In genomic region chr4:95795283-95795682, GRCm38 (mm10) we compare ENCODE assay signal across 28 mouse cellular contexts.
DNase-seq lines count a peak whose midpoint lies in the region; ATAC-seq and TF ChIP-seq lines count a peak whose summit lies in the region.
"Had no signal": no experiment of that assay in that cellular context is flagged by ENCODE, and none has a peak within 500 bp of the region (broad histone marks: within the 10 kb centered on the region; RNA-seq: fewer than 3 reads in every experiment).

No protein-coding gene starts in this region.

- no peaks in the 10 kb centered on the region for H3K36me3 ChIP-seq in intestine, embryonic 14.5 days (ENCODE audit: control insufficient read depth, insufficient read depth, low read length)
- H3K36me3 ChIP-seq in intestine, embryonic 15.5 days = no peaks in the 10 kb centered on the region
- no peaks in the 10 kb centered on the region for H3K36me3 ChIP-seq in lung, postnatal 0 days (ENCODE audit: insufficient read depth, low read length)
- no peaks in the 10 kb centered on the region for H3K36me3 ChIP-seq in intestine, postnatal 0 days (ENCODE audit: control insufficient read depth, insufficient read depth)
- H3K36me3 ChIP-seq: embryonic facial prominence, embryonic 10.5 days; embryonic facial prominence, embryonic 15.5 days; forebrain, embryonic 12.5 days; heart, embryonic 13.5 days; hindbrain, embryonic 10.5 days; limb, embryonic 13.5 days; neural tube, embryonic 13.5 days; stomach, embryonic 15.5 days had no signal

- no peak for TF ChIP-seq CTCF in lung, postnatal 0 days (IDR thresholded peaks at IDR 0.05)
- TF ChIP-seq CTCF in lung, adult 2 months (IDR thresholded peaks at IDR 0.05; ENCODE audit: insufficient read depth, low read length) = no peak
- no peak for TF ChIP-seq CTCF in intestine, postnatal 0 days (IDR thresholded peaks at IDR 0.05; ENCODE audit: low read depth)

- no peak for DNase-seq in intestine, embryonic 14.5 days (ENCODE audit: low spot score)
- DNase-seq in lung, postnatal 0 days (ENCODE audit: low spot score) = peak; percentile 6
- DNase-seq in lung, adult 2 months = no peak
- DNase-seq in left cerebral cortex, postnatal 25 days (ENCODE audit: low spot score in 2 of 2) = no peak
- no peak for DNase-seq in layer of hippocampus, adult 18-20 months (ENCODE audit: low spot score in 2 of 2)
- DNase-seq: adrenal gland, postnatal 10 days; cerebellum, adult 8-10 months; cerebellum, postnatal 25 days; forebrain, postnatal 0 days; lung, adult 18-20 months; lung, postnatal 14 days; right cerebral cortex, postnatal 14 days; thymus, postnatal 14 days had no signal

- H3K4me3 ChIP-seq in intestine, embryonic 14.5 days (ENCODE audit: low read depth, low read length) = no peak overlapping the region
- H3K4me3 ChIP-seq in intestine, embryonic 15.5 days (replicated peaks) = no peak overlapping the region
- no peak overlapping the region for H3K4me3 ChIP-seq in lung, postnatal 0 days (ENCODE audit: low read depth, low read length)
- H3K4me3 ChIP-seq in lung, adult 2 months (replicated peaks; ENCODE audit: extremely low read depth, low read depth, low read length) = no peak overlapping the region
- H3K4me3 ChIP-seq in intestine, postnatal 0 days (ENCODE audit: low read depth, low read length) = no peak overlapping the region
- H3K4me3 ChIP-seq: embryonic facial prominence, embryonic 10.5 days; embryonic facial prominence, embryonic 15.5 days; forebrain, embryonic 12.5 days; heart, embryonic 13.5 days; hindbrain, embryonic 10.5 days; layer of hippocampus, adult 2 months; left cerebral cortex, adult 2 months; limb, embryonic 13.5 days; neural tube, embryonic 13.5 days; stomach, embryonic 15.5 days had no signal

- H3K9me3 ChIP-seq in intestine, embryonic 14.5 days (ENCODE audit: control insufficient read depth, low read length) = no peaks in the 10 kb centered on the region
- no peaks in the 10 kb centered on the region for H3K9me3 ChIP-seq in intestine, embryonic 15.5 days
- no peaks in the 10 kb centered on the region for H3K9me3 ChIP-seq in lung, postnatal 0 days (ENCODE audit: low read length)
- no peaks in the 10 kb centered on the region for H3K9me3 ChIP-seq in intestine, postnatal 0 days (ENCODE audit: control insufficient read depth)
- H3K9me3 ChIP-seq: embryonic facial prominence, embryonic 10.5 days; embryonic facial prominence, embryonic 15.5 days; forebrain, embryonic 12.5 days; heart, embryonic 13.5 days; hindbrain, embryonic 10.5 days; limb, embryonic 13.5 days; neural tube, embryonic 13.5 days; stomach, embryonic 15.5 days had no signal

- intact Hi-C loops in left cerebral cortex, postnatal 25 days (cut with DNase I) = no loop called here

- ATAC-seq in intestine, embryonic 14.5 days (replicated peaks; ENCODE audit: low FRiP score, low TSS enrichment, low read depth) = no peak
- ATAC-seq in intestine, embryonic 15.5 days = no peak
- ATAC-seq in lung, postnatal 0 days = no peak
- ATAC-seq in intestine, postnatal 0 days = no peak
- ATAC-seq: CD4-positive, CD25-positive, alpha-beta regulatory T cell, adult 4 months; forebrain, postnatal 0 days; hindbrain, embryonic 16.5 days had no signal

- H3K9ac ChIP-seq in intestine, embryonic 14.5 days (ENCODE audit: low read length) = no peak overlapping the region
- no peak overlapping the region for H3K9ac ChIP-seq in intestine, embryonic 15.5 days
- H3K9ac ChIP-seq in lung, postnatal 0 days (replicated peaks; ENCODE audit: low read depth) = no peak overlapping the region
- H3K9ac ChIP-seq in intestine, postnatal 0 days (ENCODE audit: low read depth, low read length) = no peak overlapping the region
- H3K9ac ChIP-seq: embryonic facial prominence, embryonic 15.5 days; forebrain, embryonic 12.5 days; forebrain, postnatal 0 days; limb, embryonic 13.5 days; neural tube, embryonic 13.5 days; stomach, embryonic 15.5 days had no signal

- WGBS in intestine, embryonic 14.5 days = 53% methylated on average over 2 of the region's 2 CpGs
- 46% methylated on average over 2 of the region's 2 CpGs for WGBS in intestine, embryonic 15.5 days
- WGBS in lung, postnatal 0 days = 48% methylated on average over 2 of the region's 2 CpGs
- WGBS in lung, adult 2 months = 61% methylated on average over 2 of the region's 2 CpGs
- WGBS in intestine, postnatal 0 days = 44% methylated on average over 2 of the region's 2 CpGs

- H3K27me3 ChIP-seq in intestine, embryonic 14.5 days (replicated peaks; ENCODE audit: control insufficient read depth, insufficient read depth, low read length) = no peaks in the 10 kb centered on the region
- no peaks in the 10 kb centered on the region for H3K27me3 ChIP-seq in intestine, embryonic 15.5 days (replicated peaks)
- H3K27me3 ChIP-seq in lung, postnatal 0 days (replicated peaks; ENCODE audit: insufficient read depth, low read length) = no peaks in the 10 kb centered on the region
- H3K27me3 ChIP-seq in intestine, postnatal 0 days (replicated peaks; ENCODE audit: control insufficient read depth, insufficient read depth, low read length) = no peaks in the 10 kb centered on the region
- H3K27me3 ChIP-seq: embryonic facial prominence, embryonic 15.5 days; forebrain, embryonic 12.5 days; heart, embryonic 13.5 days; limb, embryonic 13.5 days; neural tube, embryonic 13.5 days; stomach, embryonic 15.5 days had no signal

- TF ChIP-seq POLR2A in lung, adult 2 months (IDR thresholded peaks at IDR 0.05; ENCODE audit: borderline replicate concordance, extremely low read depth, low read depth, low read length) = no peak

- TF ChIP-seq EP300 in lung, postnatal 0 days (IDR thresholded peaks at IDR 0.05) = no peak

- peak overlapping the region; percentile 77; the same call in 1 of the 2 replicates for H3K27ac ChIP-seq in intestine, embryonic 14.5 days (ENCODE audit: low read depth)
- H3K27ac ChIP-seq in intestine, embryonic 15.5 days = no peak overlapping the region
- H3K27ac ChIP-seq in lung, postnatal 0 days (ENCODE audit: low read length) = no peak overlapping the region
- H3K27ac ChIP-seq in intestine, postnatal 0 days (ENCODE audit: low read depth, low read length) = peak overlapping the region; percentile 3; the same call in 1 of the 2 replicates
- H3K27ac ChIP-seq: embryonic facial prominence, embryonic 15.5 days; forebrain, embryonic 12.5 days; layer of hippocampus, adult 2 months; left cerebral cortex, adult 2 months; limb, embryonic 13.5 days; neural tube, embryonic 13.5 days had no signal

- H3K4me1 ChIP-seq in intestine, embryonic 14.5 days (replicated peaks; ENCODE audit: control insufficient read depth, insufficient read depth, low read length) = peaks cover 20% of the 10 kb centered on the region
- peaks cover 14% of the 10 kb centered on the region; the same call in 1 of the 2 replicates for H3K4me1 ChIP-seq in intestine, embryonic 15.5 days (replicated peaks)
- no peaks in the 10 kb centered on the region for H3K4me1 ChIP-seq in lung, postnatal 0 days (ENCODE audit: insufficient read depth, low read depth, low read length)
- H3K4me1 ChIP-seq in lung, adult 2 months (ENCODE audit: control insufficient read depth, insufficient read depth, low read length) = no peaks in the 10 kb centered on the region
- H3K4me1 ChIP-seq in intestine, postnatal 0 days (replicated peaks; ENCODE audit: control insufficient read depth, insufficient read depth, low read length) = 0 out of 2 replicates have a peak, but pooled peaks cover 11% of the 10 kb centered on the region

- H3K4me2 ChIP-seq in intestine, embryonic 14.5 days (ENCODE audit: low read length) = no peak overlapping the region
- no peak overlapping the region for H3K4me2 ChIP-seq in intestine, embryonic 15.5 days (replicated peaks)
- H3K4me2 ChIP-seq in lung, postnatal 0 days (replicated peaks; ENCODE audit: low read depth, low read length) = no peak overlapping the region
- H3K4me2 ChIP-seq in intestine, postnatal 0 days (replicated peaks; ENCODE audit: low read depth) = no peak overlapping the region
- H3K4me2 ChIP-seq: embryonic facial prominence, embryonic 15.5 days; forebrain, embryonic 12.5 days; heart, embryonic 13.5 days; limb, embryonic 13.5 days; liver, embryonic 11.5 days; neural tube, embryonic 13.5 days; stomach, embryonic 15.5 days had no signal

Comparison
In these comparisons a context has a peak if more than half of its experiments do, and no peak if none do; other contexts are left out.
1. H3K27ac ChIP-seq: peak in intestine, embryonic 14.5 days (single experiment) and intestine, postnatal 0 days (single experiment); none in intestine, embryonic 15.5 days (single experiment) and lung, postnatal 0 days (single experiment).